Mouse (Mus musculus) liver, postnatal 0 days (tissue): ENCODE data around the gene Hlf. TPM values are rescaled to one million over a fixed set of nuclear protein-coding genes. Genes with fewer than 3 reads are reported as not detected.
A peak's percentile ranks its signal among the peaks of the same experiment; 100 is the strongest.

ENCODE experiments used
- ATAC-seq: fragments of 200-750 bp; cut with Nextera tagmentation; 2 replicates; pipeline ENCODE4 v1.8.0; 2017; ENCODE audit warnings: mild to moderate bottlenecking, moderate library complexity
- DNase-seq: peaks from one replicate; pipeline ENCODE4 v3.0.0-alpha.2; 2016
- H3K27ac ChIP-seq: fragments of 300-500 bp; sonication (generic); 2 replicates; pipeline ENCODE4 v1.5.1; 2014; ENCODE audit warnings: antibody characterized with exemption, moderate library complexity, mild to moderate bottlenecking, low read depth
- H3K27me3 ChIP-seq: fragments of 300-500 bp; sonication (generic); 2 replicates; pipeline ENCODE4 v1.6.1; 2014; ENCODE audit warnings: low read length, control low read depth, mixed read lengths; ENCODE audit not compliant: insufficient read depth
- H3K36me3 ChIP-seq: fragments of 300-500 bp; sonication (generic); replicated peaks from 2 replicates; pipeline ENCODE4 v1.6.1; 2014; ENCODE audit warnings: mild to moderate bottlenecking, control low read depth, low read length, moderate library complexity, mixed read lengths; ENCODE audit not compliant: insufficient read depth
- H3K4me1 ChIP-seq: fragments of 300-500 bp; sonication (generic); 2 replicates; pipeline ENCODE4 v1.6.1; 2014; ENCODE audit warnings: antibody characterized with exemption, mild to moderate bottlenecking, control low read depth; ENCODE audit not compliant: insufficient read depth
- H3K4me2 ChIP-seq: fragments of 300-500 bp; sonication (generic); 2 replicates; pipeline ENCODE4 v1.6.1; 2014; ENCODE audit warnings: low read depth, mild to moderate bottlenecking, low read length, moderate library complexity, mixed read lengths
- H3K4me3 ChIP-seq: fragments of 300-500 bp; sonication (generic); 2 replicates; pipeline ENCODE4 v1.5.1; 2014; ENCODE audit warnings: low read depth, low read length
- H3K9ac ChIP-seq: fragments of 300-500 bp; sonication (generic); replicated peaks from 2 replicates; pipeline ENCODE4 v1.6.1; 2014; ENCODE audit warnings: mild to moderate bottlenecking, moderate library complexity
- H3K9me3 ChIP-seq: fragments of 300-500 bp; sonication (generic); 2 replicates; pipeline ENCODE4 v1.6.1; 2016; ENCODE audit warnings: mild to moderate bottlenecking, control low read depth, low read length, mixed read lengths
- CTCF ChIP-seq: sonication (generic); IDR thresholded peaks from 2 replicates; pipeline ENCODE4 v1.5.1; 2016; ENCODE audit warnings: antibody characterized with exemption, low read depth
- EP300 ChIP-seq: IDR thresholded peaks from 2 replicates; pipeline ENCODE4 v1.6.1; 2016; ENCODE audit warnings: antibody characterized with exemption, low read depth, mild to moderate bottlenecking
- WGBS: fragments of 180-500 bp; shearing (Covaris S2); extraction: QIAGEN DNeasy Blood & Tissue Kit; methylation state at CpG from one replicate; pipeline ENCODE4 v1.1.7; 2014; ENCODE audit not compliant: insufficient replicate concordance; 5-methylcytosine and 5-hydroxymethylcytosine counted together
- polyA plus RNA-seq: library from polyadenylated mRNA; unstranded; fragments of >200 nt; fragmentation: Nextera tagmentation; extraction: Ambion mirVana; gene quantifications from 2 replicates; pipeline ENCODE4 v1.2.1, GENCODE M21; 2015

Gene Hlf
- polyA plus RNA-seq, 1 experiment from 2014 or later, result 9.6 TPM

- no peaks in the 10 kb centered on the region for H3K9me3 ChIP-seq
- ATAC-seq (no peak), DNase-seq (peak; percentile 38)
- peak overlapping the region; percentile 79 for H3K4me2 ChIP-seq
- peak overlapping the region; percentile 36; the same call in 1 of the 2 replicates for H3K9ac ChIP-seq
- WGBS, result 1% methylated on average over 35 of the region's 36 CpGs
- peaks cover 16% of the 10 kb centered on the region for H3K27me3 ChIP-seq
- H3K27ac ChIP-seq, result no peak overlapping the region
- H3K36me3 ChIP-seq, result no peaks in the 10 kb centered on the region
- peak overlapping the region; percentile 60 for H3K4me3 ChIP-seq
- peaks cover 18% of the 10 kb centered on the region for H3K4me1 ChIP-seq
- no peak for TF ChIP-seq CTCF
- no peak for TF ChIP-seq EP300
Measured at GRCm38 (mm10) chr11:90389174-90389901, 1.4 kb downstream of the Hlf start.

- ATAC-seq (peak; percentile 59), DNase-seq (peak; percentile 32)
- H3K9ac ChIP-seq, result peak overlapping the region; percentile 75
- peak overlapping the region; percentile 90 for H3K27ac ChIP-seq
- peaks cover 20% of the 10 kb centered on the region for H3K4me1 ChIP-seq
- H3K4me3 ChIP-seq, result peak overlapping the region; percentile 60
- H3K9me3 ChIP-seq, result no peaks in the 10 kb centered on the region
- peaks cover 16% of the 10 kb centered on the region for H3K27me3 ChIP-seq
- 17% methylated on average over 32 of the region's 32 CpGs for whole genome bisulfite sequencing
- no peaks in the 10 kb centered on the region for H3K36me3 ChIP-seq
- TF ChIP-seq CTCF, result no peak
- TF ChIP-seq EP300, result peak; percentile 47; the same call in 1 of the 2 replicates
- peak overlapping the region; percentile 79 for H3K4me2 ChIP-seq
Measured at GRCm38 (mm10) chr11:90387501-90388440, 2.9 kb downstream of the Hlf start.

GRCm38 (mm10) chr11:90382005-90382611 lies 8.6 kb downstream of the Hlf start:
- Histone ChIP-seq H3K27ac (peak overlapping the region; percentile 78), H3K4me2 (no peak overlapping the region), H3K9me3 (no peaks in the 10 kb centered on the region), H3K36me3 (no peaks in the 10 kb centered on the region), H3K4me3 (no peak overlapping the region), H3K9ac (no peak overlapping the region), H3K4me1 (peaks cover 8% of the 10 kb centered on the region), H3K27me3 (no peaks in the 10 kb centered on the region)
- peak; percentile 87 for DNase-seq
- TF ChIP-seq CTCF, result no peak
- TF ChIP-seq EP300, result peak; percentile 33; the same call in 1 of the 2 replicates
- peak; percentile 94 for ATAC-seq
- WGBS, result 42% methylated on average over 6 of the region's 6 CpGs

- H3K36me3 ChIP-seq, result no peaks in the 10 kb centered on the region
- H3K4me1 ChIP-seq, result peaks cover 8% of the 10 kb centered on the region
- no peak overlapping the region for H3K9ac ChIP-seq
- WGBS, result 53% methylated on average over 5 of the region's 5 CpGs
- DNase-seq (no peak), ATAC-seq (0 out of 2 replicates have a peak, but pooled peaks have one; percentile 33)
- TF ChIP-seq EP300 (no peak), CTCF (peak; percentile 35)
- no peak overlapping the region for H3K4me3 ChIP-seq
- H3K27me3 ChIP-seq, result no peaks in the 10 kb centered on the region
- H3K4me2 ChIP-seq, result no peak overlapping the region
- H3K27ac ChIP-seq, result no peak overlapping the region
- no peaks in the 10 kb centered on the region for H3K9me3 ChIP-seq
Measured at GRCm38 (mm10) chr11:90381113-90381512, 9.6 kb downstream of the Hlf start.

- H3K4me3 ChIP-seq, result no peak overlapping the region
- DNase-seq, result no peak
- WGBS, result 79% methylated on average over 10 of the region's 10 CpGs
- H3K27ac ChIP-seq, result no peak overlapping the region
- no peak for TF ChIP-seq EP300
- TF ChIP-seq CTCF, result no peak
- no peaks in the 10 kb centered on the region for H3K9me3 ChIP-seq
- H3K36me3 ChIP-seq, result no peaks in the 10 kb centered on the region
- H3K4me2 ChIP-seq, result no peak overlapping the region
- H3K9ac ChIP-seq, result no peak overlapping the region
- no peak for ATAC-seq
- peaks cover 8% of the 10 kb centered on the region for H3K4me1 ChIP-seq
- H3K27me3 ChIP-seq, result no peaks in the 10 kb centered on the region
Measured at GRCm38 (mm10) chr11:90380131-90380685, 10.5 kb downstream of the Hlf start.
